Mouse (Mus musculus) liver, embryonic 14.5 days (tissue): ENCODE results near the gene Gm38392. TPM values are rescaled to one million over a fixed set of nuclear protein-coding genes. Genes with fewer than 3 reads are reported as not detected.
"Not testable (repeated sequence)": the region's sequence is repeated elsewhere in the genome, so short reads cannot be mapped to it uniquely, and the experiment has no call there.

ENCODE experiments used
- ATAC-seq: fragments of 200-750 bp; cut with Nextera tagmentation; 2 replicates; pipeline ENCODE4 v1.8.0; 2017; ENCODE audit warnings: moderate number of reproducible peaks, mild to moderate bottlenecking, moderate library complexity; ENCODE audit not compliant: insufficient read depth
- DNase-seq, 3 experiments: peaks; one replicate each; pipeline ENCODE4 v3.0.0-alpha.2; 2012 to 2013; ENCODE audit warnings: low read depth in 3 of 3, low spot score in 3 of 3
- H3K27ac ChIP-seq: fragments of 300-500 bp; sonication (generic); 2 replicates; pipeline ENCODE4 v1.5.1; 2014; ENCODE audit warnings: moderate library complexity, mild to moderate bottlenecking, control low read depth, inconsistent platforms
- H3K27me3 ChIP-seq: fragments of 300-500 bp; sonication (generic); 2 replicates; pipeline ENCODE4 v1.6.1; 2014; ENCODE audit warnings: mild to moderate bottlenecking, low read length, moderate library complexity; ENCODE audit not compliant: control insufficient read depth, insufficient read depth
- H3K36me3 ChIP-seq: fragments of 300-500 bp; sonication (generic); replicated peaks from 2 replicates; pipeline ENCODE4 v1.6.1; 2014; ENCODE audit warnings: low read depth; ENCODE audit not compliant: control insufficient read depth, insufficient read depth
- H3K4me1 ChIP-seq, 2 experiments: fragments of 200-500 bp in 1 of 2; fragments of 300-500 bp in 1 of 2; sonication (generic) in 1 of 2; replicated peaks; 2 replicates each; pipeline ENCODE4 v1.6.1; 2012 to 2014; ENCODE audit warnings: antibody characterized with exemption in 1 of 2, inconsistent platforms in 1 of 2, low read length in 1 of 2; ENCODE audit not compliant: control insufficient read depth in 2 of 2, insufficient read depth in 2 of 2
- H3K4me2 ChIP-seq: fragments of 300-500 bp; sonication (generic); 2 replicates; pipeline ENCODE4 v1.6.1; 2014; ENCODE audit warnings: low read depth, mild to moderate bottlenecking, control low read depth, moderate library complexity
- H3K4me3 ChIP-seq, 2 experiments: fragments of 200-500 bp in 1 of 2; fragments of 300-500 bp in 1 of 2; sonication (generic) in 1 of 2; 2 replicates each; pipeline ENCODE4 v1.5.1; 2012 to 2014; ENCODE audit warnings: low read depth in 2 of 2, low read length in 2 of 2, mild to moderate bottlenecking in 2 of 2, control low read depth in 1 of 2, inconsistent platforms in 1 of 2, moderate library complexity in 1 of 2; ENCODE audit not compliant: insufficient read depth in 1 of 2
- H3K9ac ChIP-seq: fragments of 300-500 bp; sonication (generic); replicated peaks from 2 replicates; pipeline ENCODE4 v1.6.1; 2014; ENCODE audit warnings: mild to moderate bottlenecking, control low read depth, moderate library complexity
- H3K9me3 ChIP-seq: fragments of 300-500 bp; sonication (generic); 2 replicates; pipeline ENCODE4 v1.6.1; 2016; ENCODE audit warnings: low read length, mixed read lengths; ENCODE audit not compliant: control insufficient read depth
- CTCF ChIP-seq: IDR thresholded peaks from 2 replicates; pipeline ENCODE4 v1.5.1; 2016; ENCODE audit warnings: antibody characterized with exemption, low read depth, control low read depth
- EP300 ChIP-seq: IDR thresholded peaks from 2 replicates; pipeline ENCODE4 v1.6.1; 2016; ENCODE audit warnings: antibody characterized with exemption, low read depth
- WGBS: fragments of 180-500 bp; shearing (Covaris S2); extraction: QIAGEN DNeasy Blood & Tissue Kit; methylation state at CpG from one replicate; pipeline ENCODE4 v1.1.7; 2014; ENCODE audit not compliant: insufficient replicate concordance; 5-methylcytosine and 5-hydroxymethylcytosine counted together
- polyA plus RNA-seq, 2 experiments: library from polyadenylated mRNA; depleted of rRNA in 1 of 2; stranded (reverse) in 1 of 2; unstranded in 1 of 2; fragments of >200 nt; fragmentation: Nextera tagmentation in 1 of 2; extraction: Ambion mirVana in 1 of 2; gene quantifications; 2 replicates each; pipeline versions ENCODE4 v1.2.1 to v1.2.3; 2012 to 2014

The Gm38392 gene
- polyA plus RNA-seq, 2 experiments = not detected

DNA sequence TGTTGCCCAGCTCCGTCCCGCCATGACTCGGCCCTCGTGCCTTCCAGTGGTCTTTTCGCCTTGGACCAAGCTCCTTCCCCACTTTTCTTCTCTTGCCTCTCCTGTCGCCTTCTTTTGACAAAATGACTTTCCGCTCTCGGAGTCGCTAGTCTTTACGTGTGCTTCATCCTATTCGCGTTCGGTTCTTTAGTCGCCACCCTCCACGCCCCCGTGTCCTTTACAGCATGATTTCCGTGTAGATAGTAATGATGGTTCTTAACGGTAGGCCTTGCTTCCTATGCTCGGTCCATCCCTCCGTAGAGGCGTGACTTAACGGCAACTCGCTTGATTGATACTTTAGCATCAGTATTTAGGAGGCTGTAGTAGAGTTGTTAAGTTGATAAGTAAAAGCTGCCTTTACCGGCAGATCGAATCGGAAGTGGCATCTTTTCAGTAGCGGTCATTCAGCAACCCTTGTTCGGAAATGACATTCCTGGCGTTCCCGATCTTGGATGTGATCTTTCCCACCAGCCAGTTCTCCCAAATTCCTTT, 10.4 kb upstream of the Gm38392 start:
- H3K9ac ChIP-seq = peak overlapping the region; percentile 78
- no peak for TF ChIP-seq EP300
- TF ChIP-seq CTCF = no peak
- DNase-seq (peak; percentile 36 to 49 (median 39)), ATAC-seq (peak; percentile 26; the same call in 1 of the 2 replicates)
- peaks cover 25% of the 10 kb centered on the region for H3K36me3 ChIP-seq
- H3K4me2 ChIP-seq = peak overlapping the region; percentile 98
- H3K9me3 ChIP-seq = no peaks in the 10 kb centered on the region
- H3K4me1 ChIP-seq = peaks cover 14 to 24% of the 10 kb centered on the region in 2 experiments
- peak overlapping the region; percentile 75 for H3K27ac ChIP-seq
- WGBS = under 1% methylated on average over 30 of the region's 30 CpGs
- peak overlapping the region; percentile 71 to 82 for H3K4me3 ChIP-seq
- H3K27me3 ChIP-seq = no peaks in the 10 kb centered on the region

DNA sequence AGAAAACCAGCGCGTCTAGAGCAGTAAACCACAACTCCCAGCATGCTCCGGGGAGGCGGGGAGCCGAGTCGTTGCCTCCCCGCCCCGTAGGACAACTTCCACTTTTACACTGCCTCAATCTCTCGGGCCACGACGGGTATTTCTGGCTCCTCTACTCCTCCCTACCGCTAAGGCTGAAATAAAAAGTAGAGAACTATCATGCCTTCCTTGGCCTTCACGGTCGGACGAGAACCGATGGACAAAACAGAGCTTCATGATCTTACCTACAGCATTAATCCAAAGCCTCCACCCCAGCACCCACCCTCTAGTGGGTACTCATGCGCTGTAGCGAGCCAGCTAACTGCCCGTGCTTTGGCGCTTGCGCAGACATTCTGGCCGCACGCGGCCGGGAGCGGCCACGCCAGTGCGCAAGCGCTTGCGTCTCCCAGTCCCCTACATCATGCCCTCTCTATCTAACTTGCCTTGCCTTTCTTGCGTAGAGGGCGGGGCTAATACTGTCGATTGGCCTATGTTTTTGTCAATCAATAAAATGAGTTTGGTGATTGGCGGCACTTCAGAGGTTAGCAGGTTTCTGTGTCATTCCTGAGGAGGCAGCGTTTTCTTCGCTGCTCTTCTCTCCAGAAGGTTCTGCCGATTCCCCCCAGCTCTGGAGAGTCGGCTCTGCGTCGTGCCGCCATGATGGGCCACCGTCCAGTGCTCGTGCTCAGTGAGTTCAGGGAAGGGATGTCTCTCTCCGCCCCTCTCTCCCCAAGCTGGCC, 9.7 kb upstream of the Gm38392 start, which contains the start of the genes Tsacc and Cct3:
Gene Tsacc (minus strand): TSS at position 439 of the 758 bp plus-strand sequence.
Gene Cct3 (plus strand): TSS at position 556 of the 758 bp plus-strand sequence.
- Histone ChIP-seq H3K36me3 (peaks cover 19% of the 10 kb centered on the region), H3K4me3 (peak within 1 kb of the TSS; percentile 71 to 82), H3K9ac (peak within 1 kb of the TSS; percentile 78), H3K9me3 (no peaks in the 10 kb centered on the region), H3K4me1 (peaks cover 14 to 24% of the 10 kb centered on the region in 2 experiments), H3K27me3 (no peaks in the 10 kb centered on the region), H3K27ac (peak within 1 kb of the TSS; percentile 88), H3K4me2 (peak within 1 kb of the TSS; percentile 98)
- under 1% methylated on average over 44 of the region's 44 CpGs for WGBS
- ATAC-seq (peak; percentile 97), DNase-seq (peak; percentile 99)
- TF ChIP-seq CTCF (peak; percentile 55), EP300 (no peak)

DNA sequence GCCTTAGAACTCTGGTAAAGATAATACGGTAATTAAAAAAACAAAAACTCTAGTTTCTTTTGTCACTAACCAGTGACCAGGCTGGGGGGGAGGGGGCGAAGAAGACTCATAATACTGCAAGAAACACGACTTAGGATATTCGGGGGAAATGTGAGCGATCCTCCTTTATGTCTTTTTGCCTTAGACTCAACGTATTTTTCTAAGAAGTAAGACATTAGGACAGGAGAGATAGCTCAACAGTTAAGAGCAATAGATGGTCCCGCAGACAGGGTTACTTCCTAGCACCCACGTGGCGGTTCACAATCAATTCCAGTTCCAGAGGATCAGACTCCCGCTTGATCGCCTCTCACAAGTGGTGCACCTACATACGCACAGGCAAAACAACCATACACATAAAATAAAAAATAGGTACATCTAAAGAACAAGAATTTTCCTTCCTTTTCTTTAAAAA, 9.1 kb upstream of the Gm38392 start:
- peak overlapping the region; percentile 76 for H3K9ac ChIP-seq
- H3K4me2 ChIP-seq = peak overlapping the region; percentile 96
- TF ChIP-seq CTCF (no peak), EP300 (no peak)
- H3K27me3 ChIP-seq = no peaks in the 10 kb centered on the region
- WGBS = under 1% methylated on average over 12 of the region's 12 CpGs
- peak overlapping the region; percentile 88 for H3K27ac ChIP-seq
- peak in 2 of 3 experiments; percentile 24 to 43 for DNase-seq
- no peak for ATAC-seq
- H3K4me3 ChIP-seq = peak overlapping the region; percentile 71 to 72
- H3K36me3 ChIP-seq = peaks cover 14% of the 10 kb centered on the region
- H3K4me1 ChIP-seq = peaks cover 14 to 24% of the 10 kb centered on the region in 2 experiments
- H3K9me3 ChIP-seq = no peaks in the 10 kb centered on the region

DNA sequence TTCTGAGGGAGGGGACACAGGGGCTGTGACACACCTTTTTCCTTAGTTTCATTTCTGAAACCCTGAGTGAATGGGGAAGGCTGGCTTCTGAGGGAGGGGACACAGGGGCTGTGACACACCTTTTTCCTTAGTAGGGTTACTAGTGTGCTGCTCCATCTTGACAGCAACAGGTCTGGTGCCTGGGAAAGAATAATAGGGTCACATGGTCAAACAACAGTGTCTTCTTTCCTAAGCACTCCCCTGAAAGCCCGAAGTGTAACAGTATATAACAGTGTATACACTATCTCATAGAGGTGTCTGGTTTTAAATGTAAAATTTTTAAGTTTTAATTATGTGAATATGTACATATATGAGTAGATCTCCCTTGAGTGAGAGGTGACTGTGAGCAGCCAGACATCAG, 8.3 kb upstream of the Gm38392 start:
- ATAC-seq, H3K9me3 ChIP-seq, H3K36me3 ChIP-seq, DNase-seq, H3K27me3 ChIP-seq, H3K27ac ChIP-seq: not testable (repeated sequence)
- 52% methylated on average over 1 of the region's 1 CpGs for WGBS
- Histone ChIP-seq H3K4me2 (peak overlapping the region; percentile 96), H3K4me3 (peak overlapping the region; percentile 26 to 71; a peak in 2 of 4 replicates), H3K9ac (peak overlapping the region; percentile 76; the same call in 1 of the 2 replicates), H3K4me1 (peaks cover 14 to 24% of the 10 kb centered on the region in 2 experiments)

DNA sequence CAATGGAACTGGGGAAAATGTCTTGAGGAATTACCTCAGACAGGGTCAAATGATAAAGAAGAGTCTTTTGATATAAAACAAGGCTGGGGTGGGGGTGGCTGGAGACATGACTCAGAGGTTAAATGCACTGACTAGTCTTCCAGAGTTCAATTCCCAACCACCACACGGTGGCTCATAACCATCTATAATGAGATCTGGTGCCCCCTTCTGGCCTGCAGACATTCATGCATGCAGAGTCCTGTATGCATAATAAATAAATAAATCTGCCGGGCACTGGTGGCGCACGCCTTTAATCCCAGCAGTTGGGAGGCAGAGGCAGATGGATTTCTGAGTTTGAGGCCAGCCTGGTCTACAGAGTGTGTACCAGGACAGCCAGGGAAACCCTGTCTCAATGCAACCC, 5.0 kb upstream of the Gm38392 start:
- H3K4me2 ChIP-seq = no peak overlapping the region
- H3K27ac ChIP-seq = no peak overlapping the region
- no peaks in the 10 kb centered on the region for H3K27me3 ChIP-seq
- no peak overlapping the region for H3K9ac ChIP-seq
- DNase-seq (no peak), ATAC-seq (no peak)
- H3K9me3 ChIP-seq = no peaks in the 10 kb centered on the region
- TF ChIP-seq CTCF (peak; percentile 77), EP300 (no peak)
- peaks cover 3 to 6% of the 10 kb centered on the region in 2 experiments for H3K4me1 ChIP-seq
- WGBS = 36% methylated on average over 4 of the region's 4 CpGs
- no peak overlapping the region for H3K4me3 ChIP-seq
- H3K36me3 ChIP-seq = no peaks in the 10 kb centered on the region

DNA sequence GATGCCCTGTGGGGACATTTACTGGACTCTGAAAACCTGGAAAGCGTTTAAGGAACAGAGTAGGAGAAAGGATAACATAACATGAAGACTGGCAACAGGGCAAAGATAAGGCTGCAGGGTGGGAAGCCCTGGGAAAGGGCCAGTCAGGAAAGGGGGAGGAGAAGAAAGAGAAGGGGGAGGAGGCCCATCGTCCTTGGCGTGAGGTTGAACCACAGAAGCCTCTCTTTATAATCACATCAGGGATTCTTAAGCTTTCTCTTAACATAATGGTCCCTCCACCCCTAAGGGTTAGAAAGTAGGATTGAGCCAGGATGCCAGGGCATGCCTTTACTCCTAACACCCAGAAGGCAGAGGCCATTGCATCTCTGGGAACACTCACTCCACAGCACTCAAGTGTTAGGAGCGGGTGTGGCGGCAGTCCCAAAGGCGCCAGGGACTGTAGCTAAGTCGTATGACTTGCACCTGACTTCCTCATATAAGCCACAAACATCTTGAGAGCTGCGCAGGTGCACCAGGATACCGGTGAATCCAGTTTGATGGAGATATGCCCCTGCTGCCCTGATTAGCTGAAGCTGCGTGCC, 1.2 kb upstream of the Gm38392 start:
- not testable (repeated sequence) for H3K27ac ChIP-seq, ATAC-seq, H3K9ac ChIP-seq, H3K4me3 ChIP-seq, H3K4me2 ChIP-seq, H3K4me1 ChIP-seq, DNase-seq, H3K27me3 ChIP-seq, H3K9me3 ChIP-seq, H3K36me3 ChIP-seq
- 61% methylated on average over 8 of the region's 10 CpGs for WGBS

DNA sequence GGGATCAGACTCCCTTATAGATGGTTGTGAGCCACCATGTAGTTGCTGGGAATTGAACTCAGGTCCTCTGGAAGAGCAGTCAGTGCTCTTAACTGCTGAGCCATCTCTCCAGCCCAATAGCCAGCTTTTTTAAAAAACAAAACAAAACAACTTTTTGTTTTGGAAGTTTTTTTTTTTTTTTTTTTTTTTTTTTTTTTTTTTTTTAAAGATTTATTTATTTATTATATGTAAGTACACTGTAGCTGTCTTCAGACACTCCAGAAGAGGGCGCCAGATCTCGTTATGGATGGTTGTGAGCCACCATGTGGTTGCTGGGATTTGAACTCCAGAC, 1.5 kb downstream of the Gm38392 start:
- not testable (repeated sequence) for H3K9me3 ChIP-seq, H3K4me2 ChIP-seq, H3K36me3 ChIP-seq, ATAC-seq, H3K27ac ChIP-seq, H3K4me3 ChIP-seq, H3K4me1 ChIP-seq, DNase-seq, H3K9ac ChIP-seq, H3K27me3 ChIP-seq
- no CpG with 5 or more reads among the region's 2 CpGs for WGBS
